Mouse (Mus musculus): ENCODE results near the gene Dolk. TPM values are rescaled to one million over a fixed set of nuclear protein-coding genes. Genes with fewer than 3 reads are reported as not detected.

Gene Dolk
- polyA plus RNA-seq, 1 experiment from 2014 or later = 28.0 TPM

DNA sequence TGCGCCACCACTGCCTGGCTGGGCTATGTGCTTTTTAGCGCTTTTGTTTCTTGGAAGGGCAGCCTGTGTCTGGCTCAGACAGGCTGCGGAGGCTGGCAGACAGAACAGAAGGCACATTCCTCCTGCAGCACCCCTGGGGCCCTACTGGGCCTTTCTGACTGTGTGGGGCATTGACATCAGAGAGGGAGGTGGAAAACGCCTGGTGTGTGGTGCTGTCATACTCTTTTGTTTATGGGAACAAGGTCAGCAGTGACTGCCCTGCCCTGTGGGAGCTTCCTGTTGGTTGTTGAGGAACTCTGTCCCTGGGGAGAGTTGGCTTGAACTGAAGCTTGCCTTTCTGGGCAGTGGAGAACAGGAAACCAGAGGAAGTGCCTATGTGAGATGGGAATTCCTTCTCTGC is 43.6 kb downstream of the Dolk start:
- Histone ChIP-seq H3K4me1 (peaks cover 27% of the 10 kb centered on the region), H3K9ac (0 out of 2 replicates have a peak overlapping the region, but pooled peaks have one; percentile 26), H3K9me3 (replicated peaks) (no peaks in the 10 kb centered on the region), H3K4me2 (no peak overlapping the region), H3K27ac (no peak overlapping the region), H3K4me3 (no peak overlapping the region), H3K27me3 (no peaks in the 10 kb centered on the region), H3K36me3 (ENCODE audit: poor library complexity, severe bottlenecking) (peaks cover 71% of the 10 kb centered on the region)
- no peak for ATAC-seq
- WGBS = 61% methylated on average over 4 of the region's 4 CpGs

GRCm38 (mm10) chr2:30240267-30240666 is 45.9 kb downstream of the Dolk start, which contains the start of gene Gm28035:
Gm28035 (plus strand) TSS chr2:30240567.
- Histone ChIP-seq H3K36me3 (ENCODE audit: poor library complexity, severe bottlenecking) (peaks cover 57% of the 10 kb centered on the region), H3K27me3 (no peaks in the 10 kb centered on the region), H3K9ac (peak within 1 kb of the TSS; percentile 88), H3K4me2 (peak within 1 kb of the TSS; percentile 77; the same call in 1 of the 2 replicates), H3K27ac (no peak within 1 kb of the TSS), H3K9me3 (replicated peaks) (no peaks in the 10 kb centered on the region), H3K4me1 (peaks cover 35% of the 10 kb centered on the region), H3K4me3 (0 out of 2 replicates have a peak within 1 kb of the TSS, but pooled peaks have one; percentile 81)
- no peak for ATAC-seq
- WGBS = 80% methylated on average over 2 of the region's 2 CpGs

DNA sequence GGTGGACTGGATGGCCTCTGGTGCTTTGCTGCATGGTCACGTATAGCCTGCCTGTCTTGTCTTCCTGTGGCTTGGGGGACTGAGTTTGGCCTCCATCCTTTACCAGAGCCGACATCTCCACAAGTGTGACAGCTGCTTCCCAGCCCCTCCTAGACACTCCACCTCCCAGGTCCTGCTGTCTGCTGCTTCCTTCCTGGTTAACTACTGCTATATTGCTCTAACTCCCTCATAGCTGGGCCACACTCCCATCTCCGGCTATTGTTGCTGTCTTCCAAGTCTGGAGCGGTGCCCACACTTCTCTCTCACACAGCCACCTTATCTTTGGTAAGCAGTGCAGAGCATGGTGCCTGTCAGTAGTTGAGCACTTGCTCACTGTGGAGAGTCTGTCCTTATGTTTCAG is 46.4 kb downstream of the Dolk start:
- no peaks in the 10 kb centered on the region for H3K27me3 ChIP-seq
- H3K4me2 ChIP-seq = peak overlapping the region; percentile 77; the same call in 1 of the 2 replicates
- peak overlapping the region; percentile 88; the same call in 1 of the 2 replicates for H3K9ac ChIP-seq
- H3K4me1 ChIP-seq = peaks cover 35% of the 10 kb centered on the region
- H3K36me3 ChIP-seq (ENCODE audit: poor library complexity, severe bottlenecking) = peaks cover 52% of the 10 kb centered on the region
- no peak for ATAC-seq
- H3K9me3 ChIP-seq (replicated peaks) = no peaks in the 10 kb centered on the region
- 81% methylated on average over 4 of the region's 4 CpGs for WGBS
- H3K4me3 ChIP-seq = 0 out of 2 replicates have a peak overlapping the region, but pooled peaks have one; percentile 81
- H3K27ac ChIP-seq = no peak overlapping the region

GRCm38 (mm10) chr2:30238906-30239465 is 47.1 kb downstream of the Dolk start:
- peak overlapping the region; percentile 81 for H3K4me3 ChIP-seq
- peak overlapping the region; percentile 77 for H3K4me2 ChIP-seq
- H3K27me3 ChIP-seq = no peaks in the 10 kb centered on the region
- 79% methylated on average over 3 of the region's 3 CpGs for WGBS
- H3K9ac ChIP-seq = peak overlapping the region; percentile 88
- H3K27ac ChIP-seq = no peak overlapping the region
- peaks cover 35% of the 10 kb centered on the region for H3K4me1 ChIP-seq
- H3K36me3 ChIP-seq (ENCODE audit: poor library complexity, severe bottlenecking) = peaks cover 44% of the 10 kb centered on the region
- ATAC-seq = no peak
- H3K9me3 ChIP-seq (replicated peaks) = no peaks in the 10 kb centered on the region

DNA sequence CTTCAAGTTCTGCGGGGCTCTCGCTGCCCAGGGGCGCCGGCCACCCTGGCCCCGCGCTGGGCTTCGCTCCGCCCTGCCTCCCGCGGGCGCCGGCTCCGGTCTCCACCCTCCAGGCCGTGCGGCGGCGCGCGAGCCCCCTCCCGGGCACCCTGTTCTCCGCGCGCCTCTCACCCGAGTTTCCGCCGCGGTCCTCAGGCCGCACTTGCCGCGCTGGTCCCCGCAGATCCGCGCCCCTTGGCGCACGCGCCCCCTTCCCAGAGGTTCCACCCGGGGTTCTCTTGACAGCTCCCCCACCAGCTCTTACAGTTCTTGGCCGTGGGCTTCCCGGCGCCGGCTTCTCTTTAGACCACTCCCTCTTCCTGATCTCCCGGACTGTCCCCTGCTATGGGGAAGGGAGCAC is 48.3 kb downstream of the Dolk start:
- peak; percentile 89 for ATAC-seq
- 0% methylated on average over 21 of the region's 42 CpGs for WGBS

GRCm38 (mm10) chr2:30237199-30237880 is 48.8 kb downstream of the Dolk start, which contains the start of gene Lrrc8a:
Lrrc8a (plus strand) TSS chr2:30237715.
- ATAC-seq = peak; percentile 99
- Histone ChIP-seq H3K27me3 (no peaks in the 10 kb centered on the region), H3K9ac (peak within 1 kb of the TSS; percentile 88), H3K4me3 (peak within 1 kb of the TSS; percentile 81), H3K27ac (peak within 1 kb of the TSS; percentile 89), H3K4me2 (peak within 1 kb of the TSS; percentile 77), H3K9me3 (replicated peaks) (no peaks in the 10 kb centered on the region), H3K4me1 (peaks cover 32% of the 10 kb centered on the region), H3K36me3 (ENCODE audit: poor library complexity, severe bottlenecking) (peaks cover 27% of the 10 kb centered on the region)
- WGBS = 0% methylated on average over 45 of the region's 67 CpGs

More for the DNA sequence above, 48.3 kb downstream of the Dolk start:
- Histone ChIP-seq H3K27me3 (no peaks in the 10 kb centered on the region), H3K36me3 (ENCODE audit: poor library complexity, severe bottlenecking) (peaks cover 33% of the 10 kb centered on the region), H3K4me3 (peak overlapping the region; percentile 81), H3K4me2 (peak overlapping the region; percentile 77), H3K27ac (peak overlapping the region; percentile 89), H3K4me1 (peaks cover 35% of the 10 kb centered on the region), H3K9ac (peak overlapping the region; percentile 88), H3K9me3 (replicated peaks) (no peaks in the 10 kb centered on the region)

GRCm38 (mm10) chr2:30236426-30237198 is 49.5 kb downstream of the Dolk start:
- 0 out of 2 replicates have a peak, but pooled peaks have one; percentile 2 for ATAC-seq
- peak overlapping the region; percentile 77 for H3K4me2 ChIP-seq
- WGBS = 4% methylated on average over 18 of the region's 18 CpGs
- H3K9me3 ChIP-seq (replicated peaks) = no peaks in the 10 kb centered on the region
- no peaks in the 10 kb centered on the region for H3K27me3 ChIP-seq
- peak overlapping the region; percentile 26; the same call in 1 of the 2 replicates for H3K27ac ChIP-seq
- peaks cover 29% of the 10 kb centered on the region for H3K4me1 ChIP-seq
- peaks cover 20% of the 10 kb centered on the region for H3K36me3 ChIP-seq (ENCODE audit: poor library complexity, severe bottlenecking)
- peak overlapping the region; percentile 81 for H3K4me3 ChIP-seq
- H3K9ac ChIP-seq = peak overlapping the region; percentile 67

GRCm38 (mm10) chr2:30235593-30235992 is 50.5 kb downstream of the Dolk start:
- ATAC-seq = no peak
- H3K4me1 ChIP-seq = peaks cover 29% of the 10 kb centered on the region
- no peak overlapping the region for H3K27ac ChIP-seq
- H3K27me3 ChIP-seq = no peaks in the 10 kb centered on the region
- peaks cover 10% of the 10 kb centered on the region for H3K36me3 ChIP-seq (ENCODE audit: poor library complexity, severe bottlenecking)
- H3K4me2 ChIP-seq = no peak overlapping the region
- no peak overlapping the region for H3K9ac ChIP-seq
- H3K4me3 ChIP-seq = no peak overlapping the region
- 90% methylated on average over 5 of the region's 5 CpGs for WGBS
- H3K9me3 ChIP-seq (replicated peaks) = 0 out of 2 replicates have a peak, but pooled peaks cover 3% of the 10 kb centered on the region

Other genes starting within 250 kb of the Dolk start
- gene Wdr34, start 237.5 kb downstream of the Dolk start, polyA plus RNA-seq (2015; fragmentation: Nextera tagmentation; extraction: Ambion mirVana) = 50.8 and 57.2 TPM in 2 replicates
- 587 and 610 TPM in 2 replicates for gene Set, start 229.0 kb downstream of the Dolk start, polyA plus RNA-seq (2015; fragmentation: Nextera tagmentation; extraction: Ambion mirVana)
- 5.7 and 6.7 TPM in 2 replicates for gene Pkn3, start 208.7 kb downstream of the Dolk start, polyA plus RNA-seq (2015; fragmentation: Nextera tagmentation; extraction: Ambion mirVana)
- 21.0 and 21.2 TPM in 2 replicates for gene Zdhhc12, start 192.7 kb downstream of the Dolk start, polyA plus RNA-seq (2015; fragmentation: Nextera tagmentation; extraction: Ambion mirVana)
- 10.5 and 10.9 TPM in 2 replicates for gene Zer1, start 161.7 kb downstream of the Dolk start, polyA plus RNA-seq (2015; fragmentation: Nextera tagmentation; extraction: Ambion mirVana)
- 12.3 and 14.1 TPM in 2 replicates for gene Tbc1d13, start 152.6 kb downstream of the Dolk start, polyA plus RNA-seq (2015; fragmentation: Nextera tagmentation; extraction: Ambion mirVana)
- gene Endog, start 114.8 kb downstream of the Dolk start, polyA plus RNA-seq (2015; fragmentation: Nextera tagmentation; extraction: Ambion mirVana) = 9.5 and 10.4 TPM in 2 replicates
- 62.1 and 71.1 TPM in 2 replicates for gene Spout1, start 107.9 kb downstream of the Dolk start, polyA plus RNA-seq (2015; fragmentation: Nextera tagmentation; extraction: Ambion mirVana)
- gene Kyat1, start 80.5 kb downstream of the Dolk start, polyA plus RNA-seq (2015; fragmentation: Nextera tagmentation; extraction: Ambion mirVana) = 11.6 and 12.4 TPM in 2 replicates
- 57.9 and 58.3 TPM in 2 replicates for gene Lrrc8a, start 48.6 kb downstream of the Dolk start, polyA plus RNA-seq (2015; fragmentation: Nextera tagmentation; extraction: Ambion mirVana)
- gene Gm28035, start 45.8 kb downstream of the Dolk start, polyA plus RNA-seq (2015; fragmentation: Nextera tagmentation; extraction: Ambion mirVana) = 0.21 and 0.36 TPM in 2 replicates
- gene Phyhd1, start 20.1 kb downstream of the Dolk start, polyA plus RNA-seq (2015; fragmentation: Nextera tagmentation; extraction: Ambion mirVana) = 5.3 and 6.8 TPM in 2 replicates
- not detected in 2 replicates for gene Gm28038, start 5.3 kb downstream of the Dolk start, polyA plus RNA-seq (2015; fragmentation: Nextera tagmentation; extraction: Ambion mirVana)
- gene Nup188, start 63 bp upstream of the Dolk start, polyA plus RNA-seq (2015; fragmentation: Nextera tagmentation; extraction: Ambion mirVana) = 24.9 and 32.7 TPM in 2 replicates
- 100 and 126 TPM in 2 replicates for gene Sh3glb2, start 73.0 kb upstream of the Dolk start, polyA plus RNA-seq (2015; fragmentation: Nextera tagmentation; extraction: Ambion mirVana)
- gene Miga2, start 77.9 kb upstream of the Dolk start, polyA plus RNA-seq (2015; fragmentation: Nextera tagmentation; extraction: Ambion mirVana) = 22.4 and 23.5 TPM in 2 replicates
- gene Dolpp1, start 105.9 kb upstream of the Dolk start, polyA plus RNA-seq (2015; fragmentation: Nextera tagmentation; extraction: Ambion mirVana) = 53.0 and 56.7 TPM in 2 replicates
- 16.3 and 21.0 TPM in 2 replicates for gene Crat, start 129.5 kb upstream of the Dolk start, polyA plus RNA-seq (2015; fragmentation: Nextera tagmentation; extraction: Ambion mirVana)
- gene Ptpa, start 129.7 kb upstream of the Dolk start, polyA plus RNA-seq (2015; fragmentation: Nextera tagmentation; extraction: Ambion mirVana) = 126 and 141 TPM in 2 replicates
- gene Ier5l, start 187.9 kb upstream of the Dolk start, polyA plus RNA-seq (2015; fragmentation: Nextera tagmentation; extraction: Ambion mirVana) = 1.7 and 2.6 TPM in 2 replicates